Mouse (Mus musculus): Measurements from ENCODE around the gene Zfp760.

- TF ChIP-seq GATA1 (IDR thresholded peaks at IDR 0.05; ENCODE audit: low read length), result no peak
- no peak for TF ChIP-seq TAL1 (IDR thresholded peaks at IDR 0.05; ENCODE audit: low read length)
These were observed 16.0 kb upstream of the Zfp760 start, which contains the start of gene Gm10226 for GRCm38 (mm10) chr17:21691560-21691959.
